Mouse (Mus musculus): Measurements from ENCODE around the gene Trmu. TPM values are rescaled to one million over a fixed set of nuclear protein-coding genes. Genes with fewer than 3 reads are reported as not detected.
"Not testable (repeated sequence)": the region's sequence is repeated elsewhere in the genome, so short reads cannot be mapped to it uniquely, and the experiment has no call there.

The Trmu gene
- 32.9 and 56.7 TPM in 2 replicates for total RNA-seq (2017)

DNA sequence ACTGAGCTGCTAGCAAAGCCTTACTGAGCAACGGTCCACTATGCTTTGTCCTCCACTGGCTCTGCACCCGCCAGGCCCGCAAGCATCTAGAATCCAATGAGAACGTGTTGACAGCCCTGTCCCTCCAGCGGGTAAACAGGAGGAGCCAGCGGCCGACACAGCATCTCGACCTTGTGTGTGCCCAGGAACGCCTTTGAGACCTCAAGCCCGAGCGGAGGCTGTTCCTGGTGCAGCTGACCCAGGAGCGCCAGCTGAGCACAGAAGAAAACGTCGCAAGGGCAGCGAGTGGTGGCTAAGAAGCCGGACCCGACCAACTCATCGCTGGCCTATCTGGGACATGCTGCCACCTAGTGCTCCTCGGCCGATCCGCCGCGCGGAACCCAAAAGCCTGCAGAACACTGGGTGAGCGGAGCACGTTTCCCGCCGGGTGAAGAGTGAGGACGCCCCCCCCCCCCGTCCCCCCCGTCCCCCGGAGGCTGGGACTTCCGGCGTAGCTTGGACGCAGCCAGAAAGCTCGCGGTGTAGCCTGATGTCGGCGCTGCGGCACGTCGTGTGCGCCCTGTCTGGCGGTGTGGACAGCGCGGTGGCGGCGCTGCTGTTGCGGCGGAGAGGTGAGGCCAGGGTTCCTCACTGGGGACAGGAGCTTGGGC is at the start of gene Trmu:
Gene Trmu (plus strand): TSS at position 465 of the 650 bp plus-strand sequence.
- ATAC-seq (ENCODE audit: extremely low read depth, insufficient number of reproducible peaks, low FRiP score, poor library complexity, severe bottlenecking) = peak; percentile 86

DNA sequence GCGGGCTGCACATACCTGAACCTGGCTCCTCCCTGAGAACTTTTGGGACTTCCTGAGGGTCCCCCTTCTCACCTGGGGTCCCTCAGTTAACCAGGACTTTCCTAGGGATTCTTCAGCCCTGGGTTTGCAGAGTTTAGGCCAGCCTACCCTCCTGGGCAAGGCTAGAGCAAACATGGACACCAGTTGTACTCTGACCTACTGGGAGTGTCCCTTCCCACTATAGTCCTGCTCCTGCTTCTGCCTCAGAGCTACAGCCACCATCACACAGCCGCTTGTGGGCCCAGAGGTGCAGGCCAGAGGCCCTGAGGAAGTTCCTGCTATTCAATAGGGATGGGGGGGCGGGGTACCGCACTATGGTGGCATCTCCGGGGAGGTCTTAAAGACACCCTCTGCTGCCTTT is 49.6 kb upstream of the Trmu start:
- no peak for ATAC-seq (ENCODE audit: extremely low read depth, insufficient number of reproducible peaks, low FRiP score, poor library complexity, severe bottlenecking)

DNA sequence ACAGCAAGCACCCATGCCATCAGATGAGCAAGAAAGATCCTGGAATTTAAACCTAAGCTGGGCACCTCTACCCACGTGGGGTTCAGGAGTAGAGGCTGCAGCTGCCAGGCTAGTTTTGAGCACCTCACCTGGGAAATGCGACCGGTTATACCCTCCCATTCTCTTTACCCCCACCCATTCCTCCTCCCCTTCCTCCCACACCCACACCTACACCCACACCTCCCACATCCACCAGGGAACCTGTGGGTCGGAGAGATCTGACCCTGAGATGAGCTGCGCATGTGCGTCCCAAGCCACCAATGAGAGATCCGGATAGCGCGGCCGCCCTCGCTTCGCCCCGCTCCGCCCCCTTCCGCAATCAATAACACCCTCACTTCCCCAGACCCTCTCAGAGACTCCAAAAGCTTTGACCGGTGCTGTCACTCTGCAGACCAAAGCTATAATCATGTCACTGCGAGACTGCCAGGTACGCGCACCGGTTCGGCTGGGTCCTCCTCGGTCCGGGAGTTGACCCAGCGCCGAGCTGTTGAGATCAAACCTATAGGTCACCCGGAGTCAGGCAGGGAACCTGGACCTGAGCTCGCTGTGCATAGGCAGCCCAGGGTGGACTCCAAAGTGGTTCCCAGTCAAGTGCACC is 47.0 kb upstream of the Trmu start, which contains the start of gene Ttc38:
Gene Ttc38 (plus strand): TSS at position 353 of the 637 bp plus-strand sequence.
- ATAC-seq (ENCODE audit: extremely low read depth, insufficient number of reproducible peaks, low FRiP score, poor library complexity, severe bottlenecking) = peak; percentile 85

DNA sequence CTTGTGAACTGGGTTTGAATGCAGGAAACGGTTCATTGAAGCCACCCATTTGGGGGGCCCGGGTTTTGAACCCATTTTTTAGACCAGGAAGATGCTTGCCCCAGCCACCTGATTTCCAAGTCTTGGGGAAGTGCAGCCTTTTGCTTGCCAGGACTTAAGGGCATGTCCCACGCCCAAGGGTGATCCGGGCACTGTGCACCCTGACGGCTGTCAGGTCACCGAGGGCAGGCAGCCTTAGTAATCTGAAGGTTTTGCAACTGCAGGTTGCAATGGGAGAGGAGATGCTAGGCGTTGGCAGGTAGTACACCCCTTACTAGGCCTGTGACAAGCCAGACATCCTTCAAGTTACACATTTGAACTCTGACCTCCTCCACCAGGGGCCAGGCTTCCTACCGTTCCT is 46.5 kb upstream of the Trmu start:
- ATAC-seq (ENCODE audit: extremely low read depth, insufficient number of reproducible peaks, low FRiP score, poor library complexity, severe bottlenecking) = no peak

DNA sequence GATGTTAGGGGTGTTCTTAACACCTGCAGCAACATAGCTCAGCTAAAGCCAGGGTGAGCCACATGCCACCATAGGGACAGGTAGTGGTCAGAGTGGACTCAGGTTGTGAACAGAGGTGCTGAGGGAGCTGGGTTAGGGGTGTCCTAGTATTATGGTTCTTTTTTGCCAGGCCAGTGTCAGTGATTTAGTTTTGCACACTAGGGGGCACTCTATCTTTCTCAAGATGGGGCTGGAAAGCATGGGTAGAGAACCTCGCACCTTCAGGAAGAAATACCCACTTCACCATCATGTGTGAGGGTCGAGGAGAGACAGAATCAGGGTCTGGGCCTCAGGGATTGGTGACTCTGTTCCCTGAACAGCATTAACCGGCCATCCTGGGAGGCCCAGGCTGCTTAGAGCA is 43.8 kb upstream of the Trmu start:
- no peak for ATAC-seq (ENCODE audit: extremely low read depth, insufficient number of reproducible peaks, low FRiP score, poor library complexity, severe bottlenecking)

DNA sequence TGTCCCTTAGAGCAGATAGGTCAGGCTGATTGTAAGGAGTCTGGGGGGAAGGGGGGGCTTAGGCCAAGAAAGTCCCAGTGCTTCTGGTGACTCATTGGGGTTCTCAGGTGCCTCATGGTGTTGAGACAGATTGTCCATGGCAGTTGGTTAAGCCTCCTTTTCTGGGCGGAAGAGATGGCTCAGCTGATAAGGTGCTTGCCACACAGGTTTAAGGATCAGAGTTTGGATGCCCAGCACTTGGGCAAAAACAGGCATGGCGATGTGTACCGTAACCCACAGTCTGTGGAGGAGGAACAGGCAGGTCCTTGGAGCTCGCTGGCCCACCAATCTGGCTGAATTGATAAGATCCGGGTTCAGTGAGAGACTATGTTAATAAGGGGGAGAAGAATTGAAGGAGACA is 42.2 kb upstream of the Trmu start:
- ATAC-seq (ENCODE audit: extremely low read depth, insufficient number of reproducible peaks, low FRiP score, poor library complexity, severe bottlenecking) = no peak

DNA sequence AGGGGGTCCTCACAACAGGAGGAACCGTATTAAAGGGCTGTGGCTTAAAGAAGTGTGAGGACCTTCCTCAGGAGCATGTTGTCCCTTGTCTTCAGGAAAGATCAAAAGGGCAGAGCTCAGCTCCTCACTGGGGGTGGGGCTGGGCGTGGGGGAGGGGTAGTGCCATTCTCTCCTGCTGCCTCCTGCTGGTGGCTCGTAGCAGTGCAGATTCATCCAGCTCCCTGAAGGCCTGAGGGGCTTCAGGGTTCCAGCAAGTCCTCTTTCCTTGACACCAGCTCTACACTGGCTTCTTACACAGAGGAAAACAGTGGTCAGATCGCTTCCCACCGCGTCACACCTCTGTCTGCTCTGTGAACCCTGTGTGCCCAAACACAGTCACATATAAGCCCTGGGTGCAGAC is 38.1 kb upstream of the Trmu start:
- peak; percentile 23; the same call in 1 of the 2 replicates for ATAC-seq (ENCODE audit: extremely low read depth, insufficient number of reproducible peaks, low FRiP score, poor library complexity, severe bottlenecking)

DNA sequence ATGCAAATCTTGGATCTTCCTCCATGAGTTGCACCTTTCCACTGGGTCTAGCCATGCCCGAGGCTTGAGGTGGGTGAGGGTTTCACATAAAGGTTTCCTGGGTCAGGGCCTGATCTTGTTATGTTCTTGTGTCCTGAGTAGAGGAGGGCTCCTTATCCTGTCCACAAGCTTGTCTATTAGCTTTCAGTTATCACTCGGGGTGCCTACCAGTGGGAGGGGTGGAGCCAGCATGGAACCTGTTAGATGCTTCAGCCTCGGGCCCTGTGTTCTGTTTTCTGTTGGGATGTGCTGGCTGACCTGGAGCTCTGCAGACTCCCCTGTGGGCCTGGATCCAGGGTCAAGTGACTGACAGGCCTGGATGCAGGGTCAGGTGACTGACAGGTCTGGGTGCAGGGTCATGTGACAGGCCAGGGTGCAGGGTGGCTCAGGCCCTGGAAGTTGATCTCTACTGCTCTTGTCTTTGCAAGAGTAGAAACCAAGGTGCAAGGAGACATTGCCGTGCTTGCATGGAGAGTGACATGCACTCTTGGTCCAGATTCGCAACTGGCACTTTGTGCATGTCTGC is 37.2 kb upstream of the Trmu start:
- no peak for ATAC-seq (ENCODE audit: extremely low read depth, insufficient number of reproducible peaks, low FRiP score, poor library complexity, severe bottlenecking)

DNA sequence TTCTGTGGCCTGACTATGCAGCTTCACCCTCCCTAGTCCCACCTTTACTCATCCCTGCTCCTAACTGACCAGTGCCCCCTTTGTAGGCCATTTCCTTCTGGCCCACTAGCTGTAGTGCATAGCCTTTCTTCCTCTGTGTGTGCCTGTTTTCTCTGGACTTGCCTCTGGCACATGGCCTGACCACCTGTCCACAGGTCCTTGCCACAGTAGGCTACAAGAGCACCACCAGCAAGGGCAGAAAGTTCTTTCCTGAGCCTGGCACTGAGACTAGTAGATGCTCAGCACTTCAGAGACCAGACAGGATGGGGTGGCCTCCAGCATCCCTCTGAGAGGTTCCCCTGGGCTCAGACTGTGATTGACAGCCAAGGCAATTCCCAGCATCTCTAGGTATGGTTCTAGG is 34.0 kb upstream of the Trmu start:
- no peak for ATAC-seq (ENCODE audit: extremely low read depth, insufficient number of reproducible peaks, low FRiP score, poor library complexity, severe bottlenecking)

DNA sequence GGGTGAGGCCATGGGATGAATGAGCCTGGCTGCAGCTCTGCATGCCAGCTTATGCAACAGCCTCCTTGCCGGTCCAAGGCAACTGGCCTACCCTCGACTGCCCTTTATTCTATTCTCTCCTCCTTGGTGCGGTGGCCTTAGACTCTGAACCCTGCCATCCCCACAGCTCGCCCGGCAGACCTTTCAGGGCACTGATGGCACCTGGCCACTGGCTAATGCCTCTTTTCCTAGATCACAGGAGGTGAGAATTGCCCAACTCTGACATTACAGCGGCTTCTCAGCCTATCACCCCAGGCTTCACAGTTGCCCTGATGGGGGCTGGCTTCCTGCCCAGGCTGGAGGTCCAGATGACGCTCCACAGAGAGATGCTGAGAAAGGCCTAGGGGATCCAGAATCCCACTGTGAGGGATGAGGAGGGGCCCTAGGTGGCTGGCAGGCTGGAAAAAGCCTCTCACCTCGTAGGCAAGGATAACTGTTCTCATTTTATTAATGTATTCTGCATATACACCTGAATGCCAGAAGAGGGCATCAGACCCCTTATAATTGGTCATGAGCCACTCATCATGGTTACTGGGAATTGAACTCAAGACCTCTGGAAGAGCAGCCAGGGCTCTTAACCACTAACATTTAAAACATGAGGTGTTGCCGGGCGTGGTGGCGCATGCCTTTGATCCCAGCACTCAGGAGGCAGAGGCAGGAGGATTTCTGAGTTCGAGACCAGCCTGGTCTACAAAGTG is 27.3 kb upstream of the Trmu start:
- ATAC-seq (ENCODE audit: extremely low read depth, insufficient number of reproducible peaks, low FRiP score, poor library complexity, severe bottlenecking) = no peak

DNA sequence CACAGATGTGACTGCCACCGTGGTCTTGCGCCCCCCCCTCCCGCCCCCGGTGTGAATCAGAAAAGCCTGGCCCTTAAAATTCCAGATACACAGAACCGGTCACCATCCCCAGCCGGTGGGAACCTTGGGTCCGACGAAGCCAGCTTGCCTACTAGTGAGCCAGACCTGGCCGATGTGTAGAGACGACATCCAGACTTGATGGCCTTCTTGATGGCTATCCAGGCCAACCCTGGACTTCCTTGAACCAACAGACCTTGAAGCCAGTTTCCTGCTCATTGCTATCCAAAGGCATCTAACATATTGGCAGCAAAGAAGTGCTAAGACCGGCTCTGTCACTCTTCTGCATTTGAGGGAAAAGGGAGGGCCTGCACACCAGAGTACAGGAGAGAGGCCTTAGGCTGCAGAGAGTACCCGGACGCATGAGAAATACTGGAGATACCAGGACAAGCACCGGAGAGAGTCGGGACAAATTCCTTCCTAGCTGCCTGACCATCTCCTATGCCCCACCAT is 20.1 kb upstream of the Trmu start:
- no peak for ATAC-seq (ENCODE audit: extremely low read depth, insufficient number of reproducible peaks, low FRiP score, poor library complexity, severe bottlenecking)

DNA sequence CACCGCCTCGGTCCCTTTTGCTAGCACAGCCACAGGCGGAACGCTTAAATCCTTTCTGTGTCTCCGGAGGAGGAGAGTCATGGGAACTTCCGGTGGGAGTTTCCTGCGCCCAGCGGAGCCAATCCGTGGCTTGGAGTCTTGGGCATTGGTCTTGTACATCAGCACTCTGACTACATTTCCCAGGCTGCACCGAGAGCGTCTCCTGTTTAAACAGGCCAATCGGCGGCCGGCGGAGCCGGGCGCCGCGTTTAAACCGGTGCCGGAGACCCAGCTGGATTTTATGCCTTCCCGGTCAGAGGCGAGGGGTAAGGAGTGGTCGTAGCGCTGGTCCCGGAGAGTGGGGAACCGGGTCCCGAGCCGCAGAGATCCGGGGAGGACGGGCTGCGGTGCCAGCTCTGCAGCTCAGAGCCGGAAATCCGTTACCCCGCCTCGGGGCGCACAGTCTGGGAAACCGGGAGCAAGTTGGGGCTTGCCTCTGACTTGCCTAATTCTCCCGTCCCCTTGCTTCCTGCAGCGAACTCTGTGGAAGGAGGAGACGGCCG is 19.6 kb upstream of the Trmu start, which contains the start of gene Gtse1:
Gene Gtse1 (plus strand): TSS at position 256 of the 542 bp plus-strand sequence.
- peak; percentile 97 for ATAC-seq (ENCODE audit: extremely low read depth, insufficient number of reproducible peaks, low FRiP score, poor library complexity, severe bottlenecking)

DNA sequence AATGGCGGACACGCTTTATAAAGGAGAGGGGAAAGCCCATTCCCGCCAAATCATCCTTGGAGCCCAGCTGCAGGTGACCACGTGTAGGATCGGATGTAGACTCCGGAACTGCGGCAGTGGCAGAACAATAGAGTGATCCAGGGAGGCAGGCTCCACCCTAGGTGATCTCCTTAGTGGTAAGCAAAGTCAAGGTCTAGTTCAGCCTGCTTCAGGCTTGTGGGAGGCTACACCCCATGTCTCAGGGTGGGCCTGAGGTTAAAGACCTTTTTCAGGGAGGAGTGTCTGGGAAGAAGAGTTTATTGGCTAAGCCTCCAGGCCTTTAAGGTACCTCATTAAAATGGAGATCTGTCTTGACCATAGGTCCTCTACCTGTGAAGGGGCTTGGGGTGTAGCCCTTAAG is 13.2 kb upstream of the Trmu start:
- not testable (repeated sequence) for ATAC-seq (ENCODE audit: extremely low read depth, insufficient number of reproducible peaks, low FRiP score, poor library complexity, severe bottlenecking)

DNA sequence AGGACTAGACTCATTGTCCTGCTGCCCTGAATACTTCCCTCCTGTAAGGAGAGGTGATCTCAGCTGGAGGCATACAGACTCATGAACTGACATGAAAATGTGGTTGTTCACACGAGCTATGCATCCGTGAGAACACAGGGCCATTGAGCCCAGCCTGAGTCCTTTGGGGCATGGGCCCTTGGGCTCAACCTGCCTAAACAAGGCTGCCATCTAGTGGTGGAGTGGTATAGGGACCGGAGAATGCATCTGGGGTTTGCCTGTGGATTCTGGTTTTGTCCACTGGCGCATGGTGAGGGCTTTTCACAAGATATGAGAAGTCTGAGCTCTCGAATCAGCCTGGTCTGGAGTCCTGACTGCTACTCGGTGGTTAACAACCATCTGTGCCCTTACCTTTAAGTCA is 11.4 kb upstream of the Trmu start:
- ATAC-seq (ENCODE audit: extremely low read depth, insufficient number of reproducible peaks, low FRiP score, poor library complexity, severe bottlenecking) = peak; percentile 72

DNA sequence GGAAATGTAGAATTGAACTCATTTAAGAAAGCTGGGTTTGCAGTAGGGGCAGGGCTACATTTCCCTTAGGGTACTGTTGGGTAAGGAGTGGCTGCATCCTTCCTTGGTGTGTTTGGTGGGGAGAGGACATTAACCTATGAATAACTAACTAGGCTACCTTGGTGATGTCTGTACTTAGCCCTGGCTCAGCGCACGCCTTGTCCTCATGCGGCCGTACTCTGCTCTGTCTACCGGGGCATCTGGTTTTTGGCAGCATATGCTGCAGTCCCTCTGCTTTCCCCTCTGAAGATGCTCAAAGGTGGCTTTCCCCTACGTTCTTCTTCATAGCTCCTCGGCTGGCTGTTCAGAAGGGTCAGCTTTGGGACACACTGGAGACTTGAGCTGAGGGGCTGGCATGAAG is 1.8 kb upstream of the Trmu start:
- ATAC-seq (ENCODE audit: extremely low read depth, insufficient number of reproducible peaks, low FRiP score, poor library complexity, severe bottlenecking) = no peak

DNA sequence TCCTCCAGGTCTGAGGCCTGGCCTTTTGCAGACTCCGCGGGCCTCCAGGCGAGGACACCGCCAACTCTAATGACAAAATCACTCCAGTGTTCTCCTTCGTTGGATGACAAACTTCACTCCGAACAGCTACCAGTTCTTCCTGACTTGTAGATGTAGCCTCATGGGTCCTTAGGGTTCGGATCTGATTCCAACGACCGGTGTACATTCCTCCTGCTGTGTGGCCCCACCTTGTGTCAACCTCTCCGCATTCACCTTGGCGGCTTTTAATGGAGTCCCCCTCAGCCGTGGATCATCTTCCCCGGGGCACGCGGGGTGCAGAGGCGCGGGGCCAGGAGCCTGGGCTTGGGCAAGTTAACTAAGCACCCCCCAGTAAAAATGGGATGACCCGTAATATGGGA is 385 bp downstream of the Trmu start:
- ATAC-seq (ENCODE audit: extremely low read depth, insufficient number of reproducible peaks, low FRiP score, poor library complexity, severe bottlenecking) = no peak

DNA sequence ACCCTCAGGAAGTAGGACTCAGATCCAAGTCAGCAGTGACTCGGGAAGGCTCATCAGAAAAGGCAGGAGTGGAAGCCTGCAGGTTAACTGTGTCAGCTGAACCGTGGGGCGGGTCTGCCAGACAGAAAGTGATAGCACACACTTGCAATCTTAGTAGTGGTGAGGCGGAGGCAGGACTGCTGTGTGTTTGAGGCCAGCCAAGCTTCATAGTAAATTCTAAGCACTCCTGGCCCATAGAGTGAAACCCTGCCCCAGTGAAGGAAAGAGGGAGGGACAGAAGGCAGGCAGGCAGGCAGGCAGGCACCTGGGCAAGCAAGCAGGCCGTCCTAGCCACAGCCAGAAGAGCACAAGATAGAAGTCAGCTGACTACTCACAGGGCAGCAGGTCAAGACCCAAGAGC is 6.5 kb downstream of the Trmu start:
- ATAC-seq (ENCODE audit: extremely low read depth, insufficient number of reproducible peaks, low FRiP score, poor library complexity, severe bottlenecking) = no peak

DNA sequence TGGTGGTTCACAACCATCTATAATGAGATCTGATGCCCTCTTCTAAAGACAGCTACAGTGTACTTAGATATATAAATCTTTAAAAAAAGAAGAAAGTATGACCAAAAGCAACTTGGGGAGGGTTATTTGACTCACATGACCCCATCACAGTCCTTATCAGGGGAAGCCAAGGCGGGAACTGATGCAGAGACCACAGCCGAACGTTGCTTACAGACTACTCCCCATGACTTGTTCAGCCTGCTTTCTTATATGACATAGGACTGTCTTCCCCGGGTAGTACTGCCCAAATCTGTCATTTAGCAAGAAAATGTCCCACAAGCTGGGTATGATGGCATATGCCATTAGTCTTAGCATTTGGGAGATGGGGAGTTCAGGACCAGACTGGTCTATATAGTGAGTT is 10.1 kb downstream of the Trmu start:
- no peak for ATAC-seq (ENCODE audit: extremely low read depth, insufficient number of reproducible peaks, low FRiP score, poor library complexity, severe bottlenecking)

DNA sequence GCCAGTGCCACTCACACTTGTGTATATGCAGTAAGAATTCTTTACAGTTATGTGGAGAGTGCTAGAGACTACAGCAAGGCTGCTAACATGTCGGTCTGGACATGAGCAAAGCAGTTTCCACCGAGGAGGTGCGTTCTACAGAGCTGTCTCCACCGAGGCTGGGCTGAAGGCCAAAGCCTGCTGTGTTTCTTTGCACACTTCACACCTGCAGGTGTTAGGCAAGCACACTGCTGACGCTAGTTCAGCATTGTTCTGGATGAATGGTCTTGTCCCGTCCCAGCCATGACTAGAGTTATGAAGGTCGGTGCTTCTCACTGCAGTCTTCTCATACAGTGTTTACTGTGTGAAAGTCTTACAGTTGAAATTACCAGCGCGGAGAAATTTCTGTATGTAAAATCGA is 12.9 kb downstream of the Trmu start:
- ATAC-seq (ENCODE audit: extremely low read depth, insufficient number of reproducible peaks, low FRiP score, poor library complexity, severe bottlenecking) = no peak

Measured in neutrophil, adult 5-6 weeks (primary cell).